Mouse (Mus musculus) frontal cortex, postnatal 25 days (tissue): ENCODE measurements at regions not wholly inside any gene's neighbourhood (a gene's known extent, or its start where the extent isn't known, plus 50 kb on each side); places are given as distances from the start of the nearest gene placed in this dataset.
"Not testable (repeated sequence)": the region's sequence is repeated elsewhere in the genome, so short reads cannot be mapped to it uniquely, and the experiment has no call there.

Experiments
- DNase-seq, 2 experiments: peaks; one replicate each; pipeline ENCODE4 v3.0.0; 2022; ENCODE audit warnings: low spot score in 2 of 2

GRCm38 (mm10) chr12:69485652-69486651, 96.9 kb downstream of the Vcpkmt start:
- DNase-seq: no peak

- no peak for DNase-seq
Measured at GRCm38 (mm10) chr12:69481420-69481819, 101.4 kb downstream of the Vcpkmt start.

GRCm38 (mm10) chr12:69476631-69477091, 104.4 kb upstream of the Gm9887 start:
- no peak for DNase-seq

- DNase-seq: no peak
Measured at GRCm38 (mm10) chr12:69476131-69476530, 103.9 kb upstream of the Gm9887 start.

GRCm38 (mm10) chr12:69474916-69475661, 102.8 kb upstream of the Gm9887 start:
- no peak for DNase-seq

GRCm38 (mm10) chr12:69474141-69474915, 102.1 kb upstream of the Gm9887 start:
- DNase-seq: no peak

- DNase-seq: no peak
Measured at GRCm38 (mm10) chr12:69473379-69474057, 101.3 kb upstream of the Gm9887 start.

GRCm38 (mm10) chr12:69472912-69473311, 100.7 kb upstream of the Gm9887 start:
- DNase-seq: no peak

- DNase-seq: no peak
Measured at GRCm38 (mm10) chr12:69471876-69472275, 99.6 kb upstream of the Gm9887 start.

GRCm38 (mm10) chr12:69469004-69469403, 96.7 kb upstream of the Gm9887 start:
- no peak for DNase-seq

GRCm38 (mm10) chr12:69467363-69467762, 95.1 kb upstream of the Gm9887 start:
- DNase-seq: no peak

- DNase-seq: no peak
Measured at GRCm38 (mm10) chr12:69464906-69465305, 92.6 kb upstream of the Gm9887 start.

- not testable (repeated sequence) for DNase-seq
Measured at GRCm38 (mm10) chr12:69463327-69463726, 91.1 kb upstream of the Gm9887 start.

- DNase-seq: no peak
Measured at GRCm38 (mm10) chr12:69461888-69462840, 89.9 kb upstream of the Gm9887 start.

GRCm38 (mm10) chr12:69460552-69461079, 88.4 kb upstream of the Gm9887 start:
- DNase-seq: no peak

GRCm38 (mm10) chr12:69458170-69458841, 86.0 kb upstream of the Gm9887 start:
- peak in 1 of 2 experiments; percentile 21 for DNase-seq

- DNase-seq: no peak
Measured at GRCm38 (mm10) chr12:69456746-69457145, 84.5 kb upstream of the Gm9887 start.

GRCm38 (mm10) chr12:69456116-69456515, 83.9 kb upstream of the Gm9887 start:
- no peak for DNase-seq

- no peak for DNase-seq
Measured at GRCm38 (mm10) chr12:69455566-69455965, 83.3 kb upstream of the Gm9887 start.
